Mouse (Mus musculus): Measurements from ENCODE around the gene Matn3. TPM values are rescaled to one million over a fixed set of nuclear protein-coding genes. Genes with fewer than 3 reads are reported as not detected.

Gene Matn3
- not detected in 2 replicates for total RNA-seq (2014; rRNA removed)
- polyA plus RNA-seq (2012; rRNA removed) = not detected in 2 replicates

- WGBS = 5% methylated on average over 42 of the region's 42 CpGs
- Histone ChIP-seq H3K9ac (ENCODE audit: low read depth, low read length) (peak within 1 kb of the TSS; percentile 65), H3K36me3 (ENCODE audit: control insufficient read depth, insufficient read depth, low read length) (no peaks in the 10 kb centered on the region), H3K27me3 (ENCODE audit: control insufficient read depth, insufficient read depth, low read length) (peaks cover 7% of the 10 kb centered on the region), H3K79me2 (ENCODE audit: control insufficient read depth, insufficient read depth, low read length) (no peaks in the 10 kb centered on the region), H3K27ac (replicated peaks; ENCODE audit: insufficient read depth, low read depth, low read length) (no peak within 1 kb of the TSS), H3K4me1 (ENCODE audit: control insufficient read depth, insufficient read depth, low read length) (peaks cover 5% of the 10 kb centered on the region), H3K4me3 (ENCODE audit: insufficient read depth, low read depth, low read length) (peak within 1 kb of the TSS; percentile 57)
- DNase-seq (ENCODE audit: extremely low read depth, low read depth, low spot score) = peak; percentile 48
- TF ChIP-seq POLR2A (IDR thresholded peaks at IDR 0.05; ENCODE audit: extremely low read depth, insufficient read depth, low read length) (no peak), CTCF (IDR thresholded peaks at IDR 0.05; ENCODE audit: low read depth, low read length) (no peak)
These were observed at the start of gene Matn3 for GRCm38 (mm10) chr12:8947714-8948464. TSS of gene Matn3 (plus strand) at chr12:8947929.

- no peak for TF ChIP-seq POLR2A (IDR thresholded peaks at IDR 0.05; ENCODE audit: extremely low read depth, insufficient read depth, low read length)
- TF ChIP-seq CTCF (IDR thresholded peaks at IDR 0.05; ENCODE audit: low read depth, low read length) = no peak
- no peak for DNase-seq (ENCODE audit: extremely low read depth, low read depth, low spot score)
- H3K9ac ChIP-seq (ENCODE audit: low read depth, low read length) = no peak overlapping the region
- H3K4me1 ChIP-seq (ENCODE audit: control insufficient read depth, insufficient read depth, low read length) = peaks cover 2% of the 10 kb centered on the region; the same call in 1 of the 2 replicates
- no peak overlapping the region for H3K27ac ChIP-seq (replicated peaks; ENCODE audit: insufficient read depth, low read depth, low read length)
- no peaks in the 10 kb centered on the region for H3K27me3 ChIP-seq (ENCODE audit: control insufficient read depth, insufficient read depth, low read length)
- no peaks in the 10 kb centered on the region for H3K36me3 ChIP-seq (ENCODE audit: control insufficient read depth, insufficient read depth, low read length)
- whole genome bisulfite sequencing = 79% methylated on average over 19 of the region's 19 CpGs
- no peaks in the 10 kb centered on the region for H3K79me2 ChIP-seq (ENCODE audit: control insufficient read depth, insufficient read depth, low read length)
- no peak overlapping the region for H3K4me3 ChIP-seq (ENCODE audit: insufficient read depth, low read depth, low read length)
These were observed 48.6 kb upstream of the Matn3 start for GRCm38 (mm10) chr12:8898879-8899785.

- no peak for DNase-seq (ENCODE audit: extremely low read depth, low read depth, low spot score)
- TF ChIP-seq CTCF (IDR thresholded peaks at IDR 0.05; ENCODE audit: low read depth, low read length) (no peak), POLR2A (IDR thresholded peaks at IDR 0.05; ENCODE audit: extremely low read depth, insufficient read depth, low read length) (no peak)
- Histone ChIP-seq H3K36me3 (ENCODE audit: control insufficient read depth, insufficient read depth, low read length) (no peaks in the 10 kb centered on the region), H3K27ac (replicated peaks; ENCODE audit: insufficient read depth, low read depth, low read length) (no peak overlapping the region), H3K9ac (ENCODE audit: low read depth, low read length) (no peak overlapping the region), H3K27me3 (ENCODE audit: control insufficient read depth, insufficient read depth, low read length) (no peaks in the 10 kb centered on the region), H3K4me3 (ENCODE audit: insufficient read depth, low read depth, low read length) (no peak overlapping the region), H3K79me2 (ENCODE audit: control insufficient read depth, insufficient read depth, low read length) (no peaks in the 10 kb centered on the region), H3K4me1 (ENCODE audit: control insufficient read depth, insufficient read depth, low read length) (peaks cover 2% of the 10 kb centered on the region; the same call in 1 of the 2 replicates)
- WGBS = 74% methylated on average over 4 of the region's 4 CpGs
These were observed 47.5 kb upstream of the Matn3 start for GRCm38 (mm10) chr12:8900107-8900698.

- no peaks in the 10 kb centered on the region for H3K36me3 ChIP-seq (ENCODE audit: control insufficient read depth, insufficient read depth, low read length)
- H3K4me1 ChIP-seq (ENCODE audit: control insufficient read depth, insufficient read depth, low read length) = peaks cover 2% of the 10 kb centered on the region; the same call in 1 of the 2 replicates
- H3K4me3 ChIP-seq (ENCODE audit: insufficient read depth, low read depth, low read length) = no peak overlapping the region
- 66% methylated on average over 5 of the region's 5 CpGs for WGBS
- H3K27me3 ChIP-seq (ENCODE audit: control insufficient read depth, insufficient read depth, low read length) = no peaks in the 10 kb centered on the region
- TF ChIP-seq POLR2A (IDR thresholded peaks at IDR 0.05; ENCODE audit: extremely low read depth, insufficient read depth, low read length) = no peak
- no peak for TF ChIP-seq CTCF (IDR thresholded peaks at IDR 0.05; ENCODE audit: low read depth, low read length)
- no peaks in the 10 kb centered on the region for H3K79me2 ChIP-seq (ENCODE audit: control insufficient read depth, insufficient read depth, low read length)
- H3K9ac ChIP-seq (ENCODE audit: low read depth, low read length) = no peak overlapping the region
- no peak for DNase-seq (ENCODE audit: extremely low read depth, low read depth, low spot score)
- H3K27ac ChIP-seq (replicated peaks; ENCODE audit: insufficient read depth, low read depth, low read length) = no peak overlapping the region
These were observed 46.6 kb upstream of the Matn3 start for GRCm38 (mm10) chr12:8900919-8901663.

GRCm38 (mm10) chr12:8901934-8902333 is 45.8 kb upstream of the Matn3 start:
- Histone ChIP-seq H3K36me3 (ENCODE audit: control insufficient read depth, insufficient read depth, low read length) (no peaks in the 10 kb centered on the region), H3K4me1 (ENCODE audit: control insufficient read depth, insufficient read depth, low read length) (peaks cover 2% of the 10 kb centered on the region; the same call in 1 of the 2 replicates), H3K27ac (replicated peaks; ENCODE audit: insufficient read depth, low read depth, low read length) (no peak overlapping the region), H3K27me3 (ENCODE audit: control insufficient read depth, insufficient read depth, low read length) (no peaks in the 10 kb centered on the region), H3K79me2 (ENCODE audit: control insufficient read depth, insufficient read depth, low read length) (no peaks in the 10 kb centered on the region), H3K9ac (ENCODE audit: low read depth, low read length) (no peak overlapping the region), H3K4me3 (ENCODE audit: insufficient read depth, low read depth, low read length) (no peak overlapping the region)
- no peak for DNase-seq (ENCODE audit: extremely low read depth, low read depth, low spot score)
- TF ChIP-seq CTCF (IDR thresholded peaks at IDR 0.05; ENCODE audit: low read depth, low read length) (no peak), POLR2A (IDR thresholded peaks at IDR 0.05; ENCODE audit: extremely low read depth, insufficient read depth, low read length) (no peak)
- WGBS = 70% methylated on average over 2 of the region's 2 CpGs

Measured in liver, adult 2 months (tissue).